Mouse (Mus musculus) brain, embryonic 14.5 days (tissue): ENCODE measurements at regions not wholly inside any gene's neighbourhood (a gene's known extent, or its start where the extent isn't known, plus 50 kb on each side); places are given as distances from the start of the nearest gene placed in this dataset.

ENCODE experiments used
- CTCF ChIP-seq: fragments of 200-500 bp; IDR thresholded peaks from 2 replicates; pipeline ENCODE4 v1.5.1; 2012; ENCODE audit warnings: inconsistent platforms, mild to moderate bottlenecking, moderate library complexity, borderline replicate concordance; ENCODE audit not compliant: insufficient read depth, insufficient read length; ENCODE audit errors: extremely low read depth
- POLR2A ChIP-seq: fragments of 200-500 bp; IDR thresholded peaks from 2 replicates; pipeline ENCODE4 v1.6.1; 2012; ENCODE audit warnings: mild to moderate bottlenecking, inconsistent platforms, borderline replicate concordance; ENCODE audit not compliant: poor library complexity, insufficient read depth, insufficient read length, severe bottlenecking; ENCODE audit errors: extremely low read depth

DNA sequence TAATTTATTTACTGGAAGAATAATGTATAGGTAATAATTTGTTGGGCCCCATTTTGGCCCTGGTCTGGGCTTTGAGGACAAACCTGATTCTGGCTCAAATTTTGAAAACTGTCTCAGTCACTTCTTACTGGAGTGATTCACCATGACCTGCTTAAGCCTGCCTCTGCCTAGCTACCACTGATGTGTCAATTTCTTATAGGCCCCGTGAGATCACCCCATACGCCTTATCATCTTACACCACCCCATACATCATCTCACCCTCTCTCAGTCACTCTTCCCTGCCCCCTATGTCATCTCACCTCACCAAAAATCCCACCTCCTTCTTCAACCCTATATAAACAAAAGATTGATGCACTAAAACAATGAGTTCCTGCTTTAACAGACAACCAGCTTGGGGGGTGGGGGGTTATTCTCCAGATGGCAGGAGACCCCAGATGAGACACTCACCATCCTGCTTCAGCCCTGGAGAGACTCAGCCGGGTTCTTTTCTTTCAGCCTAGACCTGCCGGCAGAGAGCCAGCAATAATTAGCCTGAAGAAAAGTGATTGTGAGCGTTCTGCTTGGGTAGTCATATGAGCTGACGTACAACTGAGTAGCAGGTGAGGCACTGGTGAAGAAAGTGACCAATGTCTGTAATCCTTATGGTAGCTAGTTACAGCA, 325.0 kb downstream of the Htr1b start:
- no peak for TF ChIP-seq CTCF
- TF ChIP-seq POLR2A, result no peak
